In genomic region chr1:136624146-136625018, GRCm38 (mm10) we compare ENCODE assay signal across 8 mouse cellular contexts. TPM values are rescaled to one million over a fixed set of nuclear protein-coding genes. Genes with fewer than 3 reads are reported as not detected.
DNase-seq lines count a peak whose midpoint lies in the region; ATAC-seq and TF ChIP-seq lines count a peak whose summit lies in the region.

Gene Zfp281, plus strand, starts transcription at chr1:136624901.

- H3K9me3 ChIP-seq in kidney, embryonic 14.5 days (ENCODE audit: control insufficient read depth, low read length), result no peaks in the 10 kb centered on the region
- H3K9me3 ChIP-seq in limb, embryonic 15.5 days, result no peaks in the 10 kb centered on the region

- peak within 1 kb of the TSS; percentile 74 for H3K4me3 ChIP-seq in bone marrow macrophage, adult 2 months (ENCODE audit: insufficient read depth, low read length)
- peak within 1 kb of the TSS; percentile 83 for H3K4me3 ChIP-seq in embryonic fibroblast, embryonic 13.5 days (ENCODE audit: insufficient read depth, low read length)
- H3K4me3 ChIP-seq in kidney, embryonic 14.5 days (ENCODE audit: low read length), result peak within 1 kb of the TSS; percentile 91
- H3K4me3 ChIP-seq in limb, embryonic 15.5 days, result peak within 1 kb of the TSS; percentile 92

- WGBS in kidney, embryonic 14.5 days, result under 1% methylated on average over 45 of the region's 45 CpGs
- WGBS in limb, embryonic 15.5 days, result 1% methylated on average over 45 of the region's 45 CpGs

- H3K9ac ChIP-seq in kidney, embryonic 14.5 days (ENCODE audit: low read depth, low read length), result peak within 1 kb of the TSS; percentile 97
- peak within 1 kb of the TSS; percentile 89 for H3K9ac ChIP-seq in limb, embryonic 15.5 days

- no peak for TF ChIP-seq CTCF in bone marrow macrophage, adult 2 months (IDR thresholded peaks at IDR 0.05; ENCODE audit: low read depth, low read length)
- no peak for TF ChIP-seq CTCF in embryonic fibroblast, embryonic 13.5 days (IDR thresholded peaks at IDR 0.05; ENCODE audit: borderline replicate concordance, insufficient read depth, low read length)

- H3K4me2 ChIP-seq in kidney, embryonic 14.5 days (replicated peaks; ENCODE audit: low read depth, low read length), result peak within 1 kb of the TSS; percentile 78
- H3K4me2 ChIP-seq in limb, embryonic 15.5 days, result peak within 1 kb of the TSS; percentile 58

- peaks cover 20% of the 10 kb centered on the region for H3K36me3 ChIP-seq in kidney, embryonic 14.5 days (ENCODE audit: control insufficient read depth, insufficient read depth, low read length)
- peaks cover 20% of the 10 kb centered on the region for H3K36me3 ChIP-seq in limb, embryonic 15.5 days

- ATAC-seq in kidney, embryonic 14.5 days (ENCODE audit: low FRiP score, low TSS enrichment), result peak; percentile 99
- peak; percentile 98 for ATAC-seq in limb, embryonic 15.5 days (ENCODE audit: insufficient number of reproducible peaks, low FRiP score, low TSS enrichment, low read depth)

- peak within 1 kb of the TSS; percentile 35 for H3K27ac ChIP-seq in bone marrow macrophage, adult 2 months (ENCODE audit: insufficient read depth, low read depth, low read length)
- peak within 1 kb of the TSS; percentile 62 for H3K27ac ChIP-seq in embryonic fibroblast, embryonic 13.5 days (ENCODE audit: insufficient read depth, low read length)
- H3K27ac ChIP-seq in kidney, embryonic 14.5 days (ENCODE audit: low read depth, low read length), result peak within 1 kb of the TSS; percentile 73
- H3K27ac ChIP-seq in limb, embryonic 15.5 days, result peak within 1 kb of the TSS; percentile 95

- H3K27me3 ChIP-seq in kidney, embryonic 14.5 days (ENCODE audit: control insufficient read depth, insufficient read depth, low read length), result no peaks in the 10 kb centered on the region
- H3K27me3 ChIP-seq in limb, embryonic 15.5 days, result no peaks in the 10 kb centered on the region

- peak; percentile 98 for DNase-seq in A20 (ENCODE audit: low read depth, low spot score)
- DNase-seq in heart, adult 9 months (ENCODE audit: low spot score in 2 of 2), result peak; percentile 94 to 96
- DNase-seq in monocyte, adult 2 months (ENCODE audit: low read depth in 1 of 2, low spot score in 2 of 2), result peak; percentile 44 to 79
- DNase-seq in spleen, postnatal 36 days (ENCODE audit: low spot score in 2 of 2), result peak; percentile 93

- no peak for TF ChIP-seq POLR2A in bone marrow macrophage, adult 2 months (IDR thresholded peaks at IDR 0.05; ENCODE audit: borderline replicate concordance, low read depth, low read length)
- peak; percentile 88 for TF ChIP-seq POLR2A in embryonic fibroblast, embryonic 13.5 days (IDR thresholded peaks at IDR 0.05; ENCODE audit: low read depth, low read length)

- H3K4me1 ChIP-seq in bone marrow macrophage, adult 2 months (ENCODE audit: control insufficient read depth, insufficient read depth, low read length), result peaks cover 20% of the 10 kb centered on the region
- H3K4me1 ChIP-seq in embryonic fibroblast, embryonic 13.5 days (ENCODE audit: control insufficient read depth, insufficient read depth, low read length), result peaks cover 15% of the 10 kb centered on the region
- peaks cover 26% of the 10 kb centered on the region for H3K4me1 ChIP-seq in kidney, embryonic 14.5 days (ENCODE audit: control insufficient read depth, insufficient read depth, low read length)
- peaks cover 22% of the 10 kb centered on the region for H3K4me1 ChIP-seq in limb, embryonic 15.5 days

RNA-seq across cellular contexts. Expression of gene Zfp281, which starts in this region (rescaled TPM):
- polyA plus RNA-seq in bone marrow macrophage, adult 2 months (2012; ENCODE audit: insufficient read depth, insufficient read length, missing spikeins), result 13.2 and 14.8 TPM in 2 replicates
- 29.5 and 33.0 TPM in 2 replicates for polyA plus RNA-seq in embryonic fibroblast, embryonic 13.5 days (2011; ENCODE audit: insufficient read length, low read depth, missing spikeins)
- polyA plus RNA-seq in kidney, embryonic 14.5 days (2014; fragmentation: Nextera tagmentation; extraction: Ambion mirVana), result 20.0 and 26.1 TPM in 2 replicates
- 15.8 and 17.3 TPM in 2 replicates for polyA plus RNA-seq in limb, embryonic 15.5 days (2015; fragmentation: Nextera tagmentation; extraction: Ambion mirVana)

Comparison
In these comparisons a context has a peak if more than half of its experiments do, and no peak if none do; other contexts are left out.
1. Peak in every context shown above with its lines: DNase-seq, ATAC-seq, H3K4me3 ChIP-seq and H3K27ac ChIP-seq.
2. H3K27ac ChIP-seq: peak in every context shown above with its lines; median percentile 95 in limb, embryonic 15.5 days; 73 in kidney, embryonic 14.5 days; 62 in embryonic fibroblast, embryonic 13.5 days; 35 in bone marrow macrophage, adult 2 months.